9 mouse cellular contexts compared by ENCODE assay signal in genomic region chr12:3870859-3871462, GRCm38 (mm10).
DNase-seq lines count a peak whose midpoint lies in the region; ATAC-seq and TF ChIP-seq lines count a peak whose summit lies in the region.
"Had no signal": no experiment of that assay in that cellular context is flagged by ENCODE, and none has a peak within 500 bp of the region (broad histone marks: within the 10 kb centered on the region; RNA-seq: fewer than 3 reads in every experiment).

No protein-coding gene starts in this region.

- peak overlapping the region; percentile 21; the same call in 1 of the 2 replicates for H3K4me2 ChIP-seq in heart, embryonic 15.5 days
- H3K4me2 ChIP-seq in liver, embryonic 13.5 days, result peak overlapping the region; percentile 57
- peak overlapping the region; percentile 21 for H3K4me2 ChIP-seq in neural tube, embryonic 14.5 days (ENCODE audit: low read depth, low read length)

- H3K9ac ChIP-seq in heart, embryonic 15.5 days, result peak overlapping the region; percentile 7; the same call in 1 of the 2 replicates
- H3K9ac ChIP-seq in liver, embryonic 13.5 days, result peak overlapping the region; percentile 38; the same call in 1 of the 2 replicates
- peak overlapping the region; percentile 32; the same call in 1 of the 2 replicates for H3K9ac ChIP-seq in neural tube, embryonic 14.5 days (replicated peaks; ENCODE audit: low read depth, low read length)

- peak; percentile 29 for ATAC-seq in heart, embryonic 15.5 days (replicated peaks; ENCODE audit: insufficient number of reproducible peaks, insufficient read depth, low FRiP score, low read depth)
- peak; percentile 71 for ATAC-seq in liver, embryonic 13.5 days (ENCODE audit: low read depth)
- ATAC-seq in neural tube, embryonic 14.5 days (ENCODE audit: low read depth), result peak; percentile 75

- DNase-seq in heart, adult 11 months, result peak; percentile 96
- DNase-seq in heart, adult 8-10 months (ENCODE audit: low spot score), result no peak
- DNase-seq in liver, embryonic 13.5 days, result peak; percentile 22
- DNase-seq in cerebellum, postnatal 14 days, result no peak
- DNase-seq in layer of hippocampus, adult 18-20 months (ENCODE audit: low spot score in 2 of 2), result no peak

- TF ChIP-seq CTCF in bone marrow macrophage, adult 2 months (IDR thresholded peaks at IDR 0.05; ENCODE audit: low read depth, low read length), result no peak; the same call in 1 of the 2 replicates

- H3K36me3 ChIP-seq in heart, embryonic 15.5 days, result peaks cover 10% of the 10 kb centered on the region
- peaks cover 12% of the 10 kb centered on the region for H3K36me3 ChIP-seq in liver, embryonic 13.5 days
- H3K36me3 ChIP-seq in neural tube, embryonic 14.5 days (ENCODE audit: control insufficient read depth, insufficient read depth, low read length), result peaks cover 17% of the 10 kb centered on the region

- no peak for TF ChIP-seq POLR2A in bone marrow macrophage, adult 2 months (IDR thresholded peaks at IDR 0.05; ENCODE audit: borderline replicate concordance, low read depth, low read length)

- H3K27me3 ChIP-seq in heart, embryonic 15.5 days, result no peaks in the 10 kb centered on the region
- H3K27me3 ChIP-seq in liver, embryonic 13.5 days, result no peaks in the 10 kb centered on the region
- H3K27me3 ChIP-seq in neural tube, embryonic 14.5 days (ENCODE audit: control insufficient read depth, insufficient read depth, low read length), result no peaks in the 10 kb centered on the region

- peak overlapping the region; percentile 98 for H3K27ac ChIP-seq in bone marrow macrophage, adult 2 months (ENCODE audit: insufficient read depth, low read depth, low read length)
- H3K27ac ChIP-seq in heart, embryonic 15.5 days, result peak overlapping the region; percentile 58
- peak overlapping the region; percentile 43 for H3K27ac ChIP-seq in liver, embryonic 13.5 days
- no peak overlapping the region; the same call in 1 of the 2 replicates for H3K27ac ChIP-seq in neural tube, embryonic 14.5 days (ENCODE audit: low read depth, low read length)

- H3K9me3 ChIP-seq in heart, embryonic 15.5 days (replicated peaks), result no peaks in the 10 kb centered on the region
- H3K9me3 ChIP-seq in liver, embryonic 13.5 days (replicated peaks), result no peaks in the 10 kb centered on the region
- no peaks in the 10 kb centered on the region for H3K9me3 ChIP-seq in neural tube, embryonic 14.5 days (ENCODE audit: control insufficient read depth, low read length)

- H3K4me3 ChIP-seq in bone marrow macrophage, adult 2 months (ENCODE audit: insufficient read depth, low read length), result no peak overlapping the region
- H3K4me3 ChIP-seq in heart, embryonic 15.5 days, result no peak overlapping the region
- peak overlapping the region; percentile 32 for H3K4me3 ChIP-seq in liver, embryonic 13.5 days (replicated peaks)
- H3K4me3 ChIP-seq in neural tube, embryonic 14.5 days (ENCODE audit: low read depth, low read length), result no peak overlapping the region
- H3K4me3 ChIP-seq: myocyte had no signal

- peaks cover 77% of the 10 kb centered on the region for H3K4me1 ChIP-seq in bone marrow macrophage, adult 2 months (ENCODE audit: control insufficient read depth, insufficient read depth, low read length)
- H3K4me1 ChIP-seq in heart, embryonic 15.5 days (replicated peaks), result peaks cover 79% of the 10 kb centered on the region
- peaks cover 46% of the 10 kb centered on the region for H3K4me1 ChIP-seq in liver, embryonic 13.5 days (replicated peaks)
- peaks cover 7% of the 10 kb centered on the region; the same call in 1 of the 2 replicates for H3K4me1 ChIP-seq in neural tube, embryonic 14.5 days (ENCODE audit: control insufficient read depth, insufficient read depth, low read length)

- WGBS in heart, embryonic 15.5 days, result 22% methylated on average over 19 of the region's 19 CpGs
- WGBS in liver, embryonic 13.5 days (ENCODE audit: insufficient replicate concordance), result 4% methylated on average over 19 of the region's 19 CpGs
- 8% methylated on average over 19 of the region's 19 CpGs for WGBS in neural tube, embryonic 14.5 days

Comparison
In these comparisons a context has a peak if more than half of its experiments do, and no peak if none do; other contexts are left out.
1. DNase-seq: peak in heart, adult 11 months (single experiment) and liver, embryonic 13.5 days (single experiment); none in heart, adult 8-10 months (single experiment), cerebellum, postnatal 14 days (0 of 2) and layer of hippocampus, adult 18-20 months (0 of 2).
2. Peak in every context shown above with its lines, with median percentiles within 50 percentile points of each other: ATAC-seq, H3K4me2 ChIP-seq and H3K9ac ChIP-seq.